Mouse (Mus musculus): Measurements from ENCODE around the gene Cdk14. TPM values are rescaled to one million over a fixed set of nuclear protein-coding genes. Genes with fewer than 3 reads are reported as not detected.

Cdk14 gene
- polyA plus RNA-seq, 1 experiment: 3.1 TPM

- no peaks in the 10 kb centered on the region for H3K36me3 ChIP-seq (ENCODE audit: control insufficient read depth, insufficient read depth, low read length)
- no peak overlapping the region for H3K27ac ChIP-seq (ENCODE audit: control insufficient read depth, insufficient read depth, low read depth, low read length)
- H3K27me3 ChIP-seq (ENCODE audit: control insufficient read depth, insufficient read depth, low read length): no peaks in the 10 kb centered on the region
- no peak for TF ChIP-seq POLR2A (IDR thresholded peaks at IDR 0.05; ENCODE audit: control insufficient read depth, low read depth, low read length)
- no peak for TF ChIP-seq CTCF (IDR thresholded peaks at IDR 0.05; ENCODE audit: control insufficient read depth, insufficient read depth, insufficient replicate concordance, low read depth, low read length)
- H3K4me1 ChIP-seq (ENCODE audit: control insufficient read depth, insufficient read depth, low read length): no peaks in the 10 kb centered on the region
- no peak overlapping the region for H3K4me3 ChIP-seq (ENCODE audit: control insufficient read depth, low read depth, low read length)
Measured at GRCm38 (mm10) chr5:5211034-5211779, 208.9 kb downstream of the Cdk14 start.

GRCm38 (mm10) chr5:5208016-5208415 is 212.1 kb downstream of the Cdk14 start:
- no peak overlapping the region for H3K4me3 ChIP-seq (ENCODE audit: control insufficient read depth, low read depth, low read length)
- no peaks in the 10 kb centered on the region for H3K27me3 ChIP-seq (ENCODE audit: control insufficient read depth, insufficient read depth, low read length)
- no peaks in the 10 kb centered on the region for H3K4me1 ChIP-seq (ENCODE audit: control insufficient read depth, insufficient read depth, low read length)
- no peak overlapping the region for H3K27ac ChIP-seq (ENCODE audit: control insufficient read depth, insufficient read depth, low read depth, low read length)
- no peaks in the 10 kb centered on the region for H3K36me3 ChIP-seq (ENCODE audit: control insufficient read depth, insufficient read depth, low read length)
- TF ChIP-seq POLR2A (IDR thresholded peaks at IDR 0.05; ENCODE audit: control insufficient read depth, low read depth, low read length) (no peak), CTCF (IDR thresholded peaks at IDR 0.05; ENCODE audit: control insufficient read depth, insufficient read depth, insufficient replicate concordance, low read depth, low read length) (no peak)

- TF ChIP-seq CTCF (IDR thresholded peaks at IDR 0.05; ENCODE audit: control insufficient read depth, insufficient read depth, insufficient replicate concordance, low read depth, low read length): no peak
- no peak for TF ChIP-seq POLR2A (IDR thresholded peaks at IDR 0.05; ENCODE audit: control insufficient read depth, low read depth, low read length)
- no peak overlapping the region for H3K27ac ChIP-seq (ENCODE audit: control insufficient read depth, insufficient read depth, low read depth, low read length)
- no peaks in the 10 kb centered on the region for H3K4me1 ChIP-seq (ENCODE audit: control insufficient read depth, insufficient read depth, low read length)
- no peaks in the 10 kb centered on the region for H3K27me3 ChIP-seq (ENCODE audit: control insufficient read depth, insufficient read depth, low read length)
- H3K36me3 ChIP-seq (ENCODE audit: control insufficient read depth, insufficient read depth, low read length): no peaks in the 10 kb centered on the region
- H3K4me3 ChIP-seq (ENCODE audit: control insufficient read depth, low read depth, low read length): no peak overlapping the region
Measured at GRCm38 (mm10) chr5:5206012-5206411, 214.1 kb downstream of the Cdk14 start.

- no peaks in the 10 kb centered on the region for H3K36me3 ChIP-seq (ENCODE audit: control insufficient read depth, insufficient read depth, low read length)
- no peak overlapping the region for H3K4me3 ChIP-seq (ENCODE audit: control insufficient read depth, low read depth, low read length)
- no peaks in the 10 kb centered on the region for H3K4me1 ChIP-seq (ENCODE audit: control insufficient read depth, insufficient read depth, low read length)
- TF ChIP-seq CTCF (IDR thresholded peaks at IDR 0.05; ENCODE audit: control insufficient read depth, insufficient read depth, insufficient replicate concordance, low read depth, low read length): no peak
- no peak for TF ChIP-seq POLR2A (IDR thresholded peaks at IDR 0.05; ENCODE audit: control insufficient read depth, low read depth, low read length)
- no peaks in the 10 kb centered on the region for H3K27me3 ChIP-seq (ENCODE audit: control insufficient read depth, insufficient read depth, low read length)
- H3K27ac ChIP-seq (ENCODE audit: control insufficient read depth, insufficient read depth, low read depth, low read length): no peak overlapping the region
Measured at GRCm38 (mm10) chr5:5194562-5195221, 225.4 kb downstream of the Cdk14 start.

GRCm38 (mm10) chr5:5189590-5189989 is 230.5 kb downstream of the Cdk14 start:
- no peaks in the 10 kb centered on the region for H3K4me1 ChIP-seq (ENCODE audit: control insufficient read depth, insufficient read depth, low read length)
- no peak overlapping the region for H3K4me3 ChIP-seq (ENCODE audit: control insufficient read depth, low read depth, low read length)
- no peak for TF ChIP-seq CTCF (IDR thresholded peaks at IDR 0.05; ENCODE audit: control insufficient read depth, insufficient read depth, insufficient replicate concordance, low read depth, low read length)
- TF ChIP-seq POLR2A (IDR thresholded peaks at IDR 0.05; ENCODE audit: control insufficient read depth, low read depth, low read length): no peak
- no peak overlapping the region for H3K27ac ChIP-seq (ENCODE audit: control insufficient read depth, insufficient read depth, low read depth, low read length)
- H3K36me3 ChIP-seq (ENCODE audit: control insufficient read depth, insufficient read depth, low read length): no peaks in the 10 kb centered on the region
- no peaks in the 10 kb centered on the region for H3K27me3 ChIP-seq (ENCODE audit: control insufficient read depth, insufficient read depth, low read length)

- TF ChIP-seq POLR2A (IDR thresholded peaks at IDR 0.05; ENCODE audit: control insufficient read depth, low read depth, low read length) (no peak), CTCF (IDR thresholded peaks at IDR 0.05; ENCODE audit: control insufficient read depth, insufficient read depth, insufficient replicate concordance, low read depth, low read length) (no peak)
- Histone ChIP-seq H3K4me3 (ENCODE audit: control insufficient read depth, low read depth, low read length) (no peak overlapping the region), H3K36me3 (ENCODE audit: control insufficient read depth, insufficient read depth, low read length) (no peaks in the 10 kb centered on the region), H3K27ac (ENCODE audit: control insufficient read depth, insufficient read depth, low read depth, low read length) (no peak overlapping the region), H3K27me3 (ENCODE audit: control insufficient read depth, insufficient read depth, low read length) (no peaks in the 10 kb centered on the region), H3K4me1 (ENCODE audit: control insufficient read depth, insufficient read depth, low read length) (no peaks in the 10 kb centered on the region)
Measured at GRCm38 (mm10) chr5:5185987-5186742, 233.9 kb downstream of the Cdk14 start.

- no peaks in the 10 kb centered on the region for H3K36me3 ChIP-seq (ENCODE audit: control insufficient read depth, insufficient read depth, low read length)
- no peak for TF ChIP-seq CTCF (IDR thresholded peaks at IDR 0.05; ENCODE audit: control insufficient read depth, insufficient read depth, insufficient replicate concordance, low read depth, low read length)
- no peak overlapping the region for H3K27ac ChIP-seq (ENCODE audit: control insufficient read depth, insufficient read depth, low read depth, low read length)
- H3K4me3 ChIP-seq (ENCODE audit: control insufficient read depth, low read depth, low read length): no peak overlapping the region
- no peaks in the 10 kb centered on the region for H3K27me3 ChIP-seq (ENCODE audit: control insufficient read depth, insufficient read depth, low read length)
- H3K4me1 ChIP-seq (ENCODE audit: control insufficient read depth, insufficient read depth, low read length): no peaks in the 10 kb centered on the region
Measured at GRCm38 (mm10) chr5:5185521-5185920, 234.6 kb downstream of the Cdk14 start.

Measured in testis, adult 2 months (tissue).